Mouse (Mus musculus): ENCODE data around the gene Cplx2.

Cplx2 gene

DNA sequence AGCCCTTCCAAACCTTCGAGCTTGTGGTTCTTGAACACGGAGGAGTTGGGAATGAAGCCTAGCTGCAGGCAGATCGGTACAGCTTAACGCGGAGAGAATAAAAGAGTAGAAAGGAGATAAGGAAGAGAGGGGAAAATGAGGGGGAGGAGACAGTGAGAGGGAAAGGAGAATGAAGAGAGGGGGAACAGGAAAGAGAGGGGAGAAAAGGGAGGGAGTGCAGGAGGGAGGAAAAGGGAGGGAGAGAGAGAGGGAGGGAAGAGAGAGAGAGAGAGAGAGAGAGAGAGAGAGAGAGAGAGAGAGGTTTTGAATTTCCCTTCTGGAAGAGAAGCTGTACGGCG lies at the start of gene Cplx2:
Cplx2 (plus strand) TSS at position 301 of the 338 bp plus-strand sequence.
- in situ Hi-C loops (cut with MboI; ENCODE audit: low sequenced_read_pairs): no loop called here

DNA sequence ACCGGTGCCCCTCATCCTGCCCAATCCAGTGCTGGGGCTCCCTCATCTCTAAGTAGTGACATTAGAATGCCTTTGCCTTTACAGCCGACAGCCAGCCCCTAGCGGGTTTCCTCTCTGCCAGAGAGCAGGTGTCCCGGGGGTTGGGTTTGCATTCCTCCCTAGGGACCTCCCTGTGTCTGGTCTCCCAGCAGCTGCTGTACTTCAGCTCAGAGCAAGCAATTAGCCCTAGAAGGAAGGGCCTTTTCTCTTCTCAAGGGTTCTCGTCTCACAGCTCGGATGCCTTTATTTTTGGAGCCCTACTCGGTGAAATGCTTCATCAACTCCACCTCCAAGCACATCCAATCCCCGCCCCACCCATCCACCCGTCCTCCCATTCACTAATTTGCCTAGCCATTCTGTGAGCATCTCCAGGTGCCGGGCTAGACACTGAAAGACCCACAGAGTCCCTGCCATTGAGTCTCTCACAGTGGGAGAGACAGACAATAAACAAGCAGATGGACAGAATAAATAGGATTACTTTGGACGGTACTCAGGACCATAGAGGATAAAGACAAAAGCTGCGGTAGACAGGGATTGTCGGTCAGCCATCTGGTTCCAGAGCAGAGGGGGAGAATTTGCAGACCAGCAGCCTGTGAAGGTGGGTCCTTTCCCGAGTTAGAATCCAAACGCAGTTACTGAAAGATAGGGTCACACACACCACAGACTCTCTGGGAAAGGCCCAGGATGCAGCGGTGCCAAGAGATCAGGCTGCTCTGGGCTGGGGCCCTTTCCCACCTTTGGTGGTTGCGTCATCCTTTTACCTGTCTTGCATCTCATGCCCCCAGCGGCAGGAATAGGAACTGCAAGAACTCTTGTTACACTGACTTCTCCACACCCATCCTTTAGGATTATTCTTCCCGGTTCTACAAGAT lies 48.5 kb upstream of the Cplx2 start:
- in situ Hi-C loops (cut with MboI; ENCODE audit: low sequenced_read_pairs): no loop called here

DNA sequence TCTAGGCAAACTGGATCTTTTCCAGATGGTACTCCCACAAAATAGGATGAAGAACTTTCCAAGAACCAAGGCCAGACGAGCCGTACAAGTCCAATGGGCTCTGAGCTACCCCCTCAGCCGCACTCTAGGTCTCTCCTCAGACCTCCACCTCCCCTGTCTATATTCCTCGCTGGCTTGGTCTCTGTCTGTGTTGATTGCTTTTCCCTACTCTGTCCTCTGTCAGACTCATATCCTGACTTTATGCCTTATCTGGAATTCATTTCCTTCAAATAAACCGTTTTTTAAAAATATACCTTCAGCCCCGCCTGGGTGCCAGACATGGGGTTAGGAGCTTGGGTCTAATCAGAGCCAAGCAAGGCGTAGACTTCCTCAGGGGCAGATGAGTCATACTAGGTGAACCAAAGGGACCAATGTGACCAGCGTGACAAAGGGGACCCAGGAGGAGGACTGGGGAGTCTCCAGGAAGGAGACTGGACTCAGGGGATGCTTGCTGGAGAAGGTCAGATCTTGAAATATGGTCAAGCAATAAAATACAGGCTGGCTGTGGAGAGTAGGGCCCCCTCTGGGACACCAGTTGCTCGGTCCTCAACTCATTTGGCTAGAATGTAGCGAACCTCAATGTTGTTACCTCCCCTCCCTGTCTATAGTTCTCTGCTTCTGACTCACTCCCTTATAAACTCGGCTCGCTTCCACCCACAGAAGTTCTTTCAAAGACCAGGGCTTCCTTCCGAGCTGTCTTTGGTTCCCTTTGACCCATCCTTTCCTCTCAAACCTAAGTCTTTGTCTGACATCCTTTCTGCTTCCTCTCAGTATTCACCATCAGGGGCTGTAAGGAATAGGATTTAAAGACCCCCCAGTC lies 47.6 kb upstream of the Cplx2 start:
- in situ Hi-C loops (cut with MboI; ENCODE audit: low sequenced_read_pairs): no loop called here

DNA sequence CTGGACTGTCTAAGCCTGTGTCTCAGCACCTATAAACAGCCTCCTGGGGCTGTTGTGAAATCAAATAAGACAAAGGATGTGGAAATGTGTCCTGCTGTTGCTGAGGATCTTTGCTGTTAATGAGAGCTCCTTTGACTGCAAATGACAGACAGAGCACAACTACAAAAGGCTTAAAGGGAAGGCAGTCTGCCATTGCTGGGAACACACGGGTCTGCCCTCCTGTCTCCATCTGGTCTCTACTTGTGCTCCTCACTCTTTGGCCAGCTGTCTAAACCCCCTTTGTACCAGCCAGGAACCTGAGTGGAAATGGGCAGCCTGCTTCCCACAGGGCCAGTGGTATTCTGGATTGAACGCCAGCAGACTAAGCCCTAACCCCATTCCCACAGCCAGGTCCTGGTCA lies 47.0 kb upstream of the Cplx2 start:
- in situ Hi-C loops (cut with MboI; ENCODE audit: low sequenced_read_pairs): no loop called here

DNA sequence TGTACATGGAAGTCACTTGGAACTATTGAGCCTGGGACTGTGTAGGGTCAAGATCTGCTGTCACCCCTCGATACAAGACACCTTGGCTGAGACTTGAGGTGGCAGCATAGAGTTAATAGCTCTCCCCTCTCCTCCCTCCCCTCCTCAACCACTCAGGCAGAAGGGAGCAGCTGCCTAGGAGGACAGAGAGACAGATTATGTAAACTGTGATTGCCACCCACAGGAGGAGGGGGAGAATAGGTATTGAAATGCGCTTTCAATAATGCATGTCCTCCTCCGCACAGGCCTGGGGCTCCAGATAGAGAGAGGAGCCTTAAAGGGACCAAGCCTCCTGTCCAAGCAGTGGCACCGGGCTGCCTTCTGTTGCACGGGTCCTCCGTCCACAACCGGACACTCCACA lies 45.3 kb upstream of the Cplx2 start:
- in situ Hi-C loops (cut with MboI; ENCODE audit: low sequenced_read_pairs): no loop called here

GRCm38 (mm10) chr13:54326686-54327447 lies 44.3 kb upstream of the Cplx2 start:
- in situ Hi-C loops (cut with MboI; ENCODE audit: low sequenced_read_pairs): no loop called here

DNA sequence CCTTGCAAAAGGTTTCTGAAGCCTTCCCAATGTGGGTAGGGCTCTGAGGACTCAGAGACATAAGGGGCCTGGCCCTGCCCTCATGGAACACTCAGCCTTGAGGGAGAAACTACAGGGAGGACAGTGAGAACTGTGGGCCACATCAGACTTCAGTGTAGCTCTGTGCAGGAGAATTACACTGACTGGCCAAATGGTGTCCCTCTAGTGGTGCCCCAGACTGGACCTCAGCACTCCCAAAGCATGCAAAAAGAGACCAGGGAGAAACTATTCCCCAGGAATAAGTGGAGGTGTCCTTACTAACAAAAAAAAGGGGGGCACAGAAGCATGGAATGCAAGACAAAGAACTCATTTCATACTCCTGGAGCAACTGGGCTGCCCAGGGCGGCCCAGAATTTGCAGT lies 43.1 kb upstream of the Cplx2 start:
- in situ Hi-C loops (cut with MboI; ENCODE audit: low sequenced_read_pairs): no loop called here

DNA sequence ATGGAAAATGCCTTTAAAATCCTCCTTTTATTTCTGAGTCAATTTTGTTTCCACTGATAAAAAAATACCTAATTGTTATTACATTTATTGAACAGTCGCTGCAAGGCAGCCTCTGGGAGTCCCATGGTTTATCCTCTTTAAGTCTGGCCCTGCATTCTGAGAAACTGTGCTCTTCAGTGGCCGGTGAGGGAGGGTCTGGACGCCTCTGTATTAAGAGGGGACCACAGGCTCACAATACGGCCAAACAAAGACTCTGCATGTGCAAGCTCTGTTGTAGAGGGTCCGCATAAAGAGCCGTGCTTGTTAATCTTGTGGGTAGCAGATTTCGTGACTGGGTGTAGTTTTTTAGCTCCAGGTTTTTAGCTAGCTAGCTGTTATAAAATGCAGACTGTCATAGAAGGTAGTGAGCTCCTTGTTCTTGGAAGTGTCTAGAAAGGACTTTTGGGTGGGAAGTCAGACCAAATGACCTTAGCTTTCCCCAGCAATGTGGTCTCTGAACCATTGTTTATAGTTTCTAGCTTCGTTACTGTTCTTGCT lies 42.1 kb upstream of the Cplx2 start:
- in situ Hi-C loops (cut with MboI; ENCODE audit: low sequenced_read_pairs): no loop called here

GRCm38 (mm10) chr13:54331825-54332675 lies 39.1 kb upstream of the Cplx2 start:
- in situ Hi-C loops (cut with MboI; ENCODE audit: low sequenced_read_pairs): no loop called here

GRCm38 (mm10) chr13:54332921-54333477 lies 38.1 kb upstream of the Cplx2 start:
- in situ Hi-C loops (cut with MboI; ENCODE audit: low sequenced_read_pairs): no loop called here

GRCm38 (mm10) chr13:54337058-54337457 lies 34.1 kb upstream of the Cplx2 start:
- in situ Hi-C loops (cut with MboI; ENCODE audit: low sequenced_read_pairs): no loop called here

- in situ Hi-C loops (cut with MboI; ENCODE audit: low sequenced_read_pairs): no loop called here
Observed at GRCm38 (mm10) chr13:54337541-54337940, 33.6 kb upstream of the Cplx2 start.

DNA sequence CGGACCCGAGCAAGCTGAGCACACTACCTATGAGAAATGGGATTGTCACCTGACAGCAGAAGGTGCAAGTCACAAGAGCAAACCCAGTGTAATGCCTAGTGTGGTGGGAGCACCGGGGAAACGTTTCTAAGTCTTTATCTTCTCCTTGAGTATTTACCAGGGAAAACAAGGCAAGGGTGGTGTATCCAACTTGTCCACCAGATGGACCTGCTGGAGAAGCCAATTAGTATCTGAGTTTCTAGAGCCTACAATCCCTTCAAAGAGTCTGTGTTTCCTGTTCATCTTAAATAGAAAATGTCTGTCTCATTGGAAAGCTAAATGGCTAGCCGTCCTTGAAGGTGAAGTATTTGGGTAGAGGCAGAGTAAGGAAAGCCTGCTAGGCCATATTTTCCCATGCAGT lies 32.3 kb upstream of the Cplx2 start:
- in situ Hi-C loops (cut with MboI; ENCODE audit: low sequenced_read_pairs): no loop called here

- in situ Hi-C loops (cut with MboI; ENCODE audit: low sequenced_read_pairs): no loop called here
Observed at GRCm38 (mm10) chr13:54345885-54346647, 25.1 kb upstream of the Cplx2 start.

GRCm38 (mm10) chr13:54348011-54348410 lies 23.1 kb upstream of the Cplx2 start:
- in situ Hi-C loops (cut with MboI; ENCODE audit: low sequenced_read_pairs): no loop called here

- in situ Hi-C loops (cut with MboI; ENCODE audit: low sequenced_read_pairs): no loop called here
Observed at GRCm38 (mm10) chr13:54349126-54349759, 21.9 kb upstream of the Cplx2 start.

- in situ Hi-C loops (cut with MboI; ENCODE audit: low sequenced_read_pairs): no loop called here
Observed at GRCm38 (mm10) chr13:54357420-54357819, 13.7 kb upstream of the Cplx2 start.

DNA sequence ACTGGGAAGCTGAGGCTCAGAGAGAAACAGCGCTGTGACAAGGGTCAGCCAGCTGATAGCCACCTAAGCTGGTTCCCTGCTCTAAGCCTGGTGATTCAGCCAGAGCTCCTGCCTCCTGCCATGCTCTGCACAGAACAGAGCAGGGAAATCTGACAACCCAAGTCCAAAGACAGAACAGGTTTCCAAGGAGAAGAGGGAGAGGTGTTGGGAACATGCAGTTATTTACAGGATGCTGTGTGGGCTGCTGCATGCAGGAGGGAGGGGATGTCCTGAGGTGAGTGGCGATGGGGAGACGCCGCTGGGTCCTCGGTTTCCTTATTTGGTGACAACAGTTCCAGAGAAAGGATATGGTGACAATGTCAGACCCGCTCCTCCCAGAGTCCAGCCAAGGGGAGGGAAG lies 12.0 kb upstream of the Cplx2 start:
- in situ Hi-C loops (cut with MboI; ENCODE audit: low sequenced_read_pairs): no loop called here

- in situ Hi-C loops (cut with MboI; ENCODE audit: low sequenced_read_pairs): no loop called here
Observed at GRCm38 (mm10) chr13:54364686-54365085, 6.5 kb upstream of the Cplx2 start.
